Mouse (Mus musculus) forebrain, postnatal 0 days (tissue): ENCODE measurements at regions not wholly inside any gene's neighbourhood (a gene's known extent, or its start where the extent isn't known, plus 50 kb on each side); places are given as distances from the start of the nearest gene placed in this dataset.
"Not testable (repeated sequence)": the region's sequence is repeated elsewhere in the genome, so short reads cannot be mapped to it uniquely, and the experiment has no call there.

ENCODE experiments used
- ATAC-seq: fragments of 200-750 bp; cut with Nextera tagmentation; 2 replicates; pipeline ENCODE4 v1.8.0; 2017; ENCODE audit warnings: mild to moderate bottlenecking, moderate library complexity
- DNase-seq: peaks from one replicate; pipeline ENCODE4 v3.0.0-alpha.2; 2015
- H3K27ac ChIP-seq: fragments of 300-500 bp; sonication (generic); 2 replicates; pipeline ENCODE4 v1.5.1; 2014; ENCODE audit warnings: low read depth, mild to moderate bottlenecking, antibody characterized with exemption, low read length, moderate library complexity, mixed read lengths
- H3K27me3 ChIP-seq: fragments of 300-500 bp; sonication (generic); 2 replicates; pipeline ENCODE4 v1.6.1; 2014; ENCODE audit warnings: mild to moderate bottlenecking, low read length, mixed read lengths; ENCODE audit not compliant: insufficient read depth
- H3K36me3 ChIP-seq: fragments of 300-500 bp; sonication (generic); 2 replicates; pipeline ENCODE4 v1.6.1; 2014; ENCODE audit warnings: mild to moderate bottlenecking, moderate library complexity; ENCODE audit not compliant: insufficient read depth
- H3K4me1 ChIP-seq: fragments of 300-500 bp; sonication (generic); 2 replicates; pipeline ENCODE4 v1.6.1; 2014; ENCODE audit warnings: antibody characterized with exemption; ENCODE audit not compliant: insufficient read depth
- H3K4me2 ChIP-seq: fragments of 300-500 bp; sonication (generic); 2 replicates; pipeline ENCODE4 v1.6.1; 2014; ENCODE audit warnings: low read depth, mild to moderate bottlenecking, moderate library complexity
- H3K4me3 ChIP-seq: fragments of 300-500 bp; sonication (generic); 2 replicates; pipeline ENCODE4 v1.5.1; 2014; ENCODE audit warnings: low read depth, low read length, mixed read lengths
- H3K9ac ChIP-seq: fragments of 300-500 bp; sonication (generic); 2 replicates; pipeline ENCODE4 v1.6.1; 2014; ENCODE audit warnings: mild to moderate bottlenecking
- H3K9me3 ChIP-seq: fragments of 300-500 bp; sonication (generic); 2 replicates; pipeline ENCODE4 v1.6.1; 2016; ENCODE audit warnings: low read length
- CTCF ChIP-seq: sonication (generic); IDR thresholded peaks from 2 replicates; pipeline ENCODE4 v1.5.1; 2016; ENCODE audit warnings: antibody characterized with exemption, control low read depth, low read depth
- WGBS: fragments of 180-500 bp; shearing (Covaris S2); extraction: QIAGEN DNeasy Blood & Tissue Kit; methylation state at CpG from one replicate; pipeline ENCODE4 v1.1.7; 2014; 5-methylcytosine and 5-hydroxymethylcytosine counted together

- not testable (repeated sequence) for DNase-seq, H3K9me3 ChIP-seq
These were observed 546.5 kb upstream of the Olfr1507 start for GRCm38 (mm10) chr14:53042016-53042415.

GRCm38 (mm10) chr14:53039475-53039874 lies 543.9 kb upstream of the Olfr1507 start:
- not testable (repeated sequence) for ATAC-seq, H3K27ac ChIP-seq, H3K4me1 ChIP-seq, DNase-seq, H3K36me3 ChIP-seq, H3K27me3 ChIP-seq, H3K9me3 ChIP-seq, H3K4me2 ChIP-seq, H3K9ac ChIP-seq, H3K4me3 ChIP-seq
- WGBS: 79% methylated on average over 4 of the region's 4 CpGs

More at GRCm38 (mm10) chr14:53042016-53042415, 546.5 kb upstream of the Olfr1507 start:
- H3K36me3 ChIP-seq, H3K4me1 ChIP-seq, H3K27me3 ChIP-seq, H3K4me3 ChIP-seq, H3K27ac ChIP-seq, H3K4me2 ChIP-seq, H3K9ac ChIP-seq: not testable (repeated sequence)
- ATAC-seq: peak; percentile 38; the same call in 1 of the 2 replicates
- TF ChIP-seq CTCF: peak; percentile 54
- WGBS: 17% methylated on average over 3 of the region's 3 CpGs

- not testable (repeated sequence) for H3K27me3 ChIP-seq, H3K9ac ChIP-seq
These were observed 539.4 kb upstream of the Olfr1507 start for GRCm38 (mm10) chr14:53034940-53035339.

GRCm38 (mm10) chr14:53033221-53033620 lies 537.7 kb upstream of the Olfr1507 start:
- not testable (repeated sequence) for H3K9ac ChIP-seq, H3K36me3 ChIP-seq, DNase-seq, H3K27me3 ChIP-seq, H3K4me3 ChIP-seq, H3K27ac ChIP-seq, H3K4me1 ChIP-seq, H3K9me3 ChIP-seq, ATAC-seq, H3K4me2 ChIP-seq
- WGBS: no CpG with 5 or more reads among the region's 6 CpGs

More at GRCm38 (mm10) chr14:53034940-53035339, 539.4 kb upstream of the Olfr1507 start:
- not testable (repeated sequence) for H3K36me3 ChIP-seq, H3K9me3 ChIP-seq, ATAC-seq, DNase-seq, H3K27ac ChIP-seq, H3K4me1 ChIP-seq, H3K4me3 ChIP-seq, H3K4me2 ChIP-seq
- no CpG with 5 or more reads among the region's 4 CpGs for WGBS

GRCm38 (mm10) chr14:53032498-53032897 lies 536.9 kb upstream of the Olfr1507 start:
- WGBS: no CpG with 5 or more reads among the region's 1 CpGs
- H3K4me3 ChIP-seq, H3K27ac ChIP-seq, H3K9ac ChIP-seq, DNase-seq, H3K27me3 ChIP-seq, H3K9me3 ChIP-seq, ATAC-seq, H3K36me3 ChIP-seq, H3K4me2 ChIP-seq, H3K4me1 ChIP-seq: not testable (repeated sequence)

DNA sequence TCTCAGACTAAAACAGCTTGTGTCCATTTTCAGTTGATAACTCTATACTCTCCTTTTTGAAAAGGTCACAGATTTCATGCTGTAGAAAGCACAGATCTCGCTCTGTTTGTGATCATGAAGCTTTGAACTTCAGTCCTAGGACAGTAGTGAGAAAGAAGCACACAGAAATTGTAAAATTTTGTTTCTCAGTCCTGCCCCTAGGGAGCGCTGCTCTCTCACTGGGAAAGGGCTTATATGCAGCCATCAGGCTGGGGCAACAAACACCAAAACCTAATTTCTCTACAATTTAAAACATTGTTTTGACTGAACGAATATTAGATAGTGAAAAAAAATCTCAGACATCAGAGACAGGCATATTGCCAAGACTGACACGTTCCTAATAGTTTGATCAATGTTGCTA lies 534.7 kb upstream of the Olfr1507 start:
- H3K9ac ChIP-seq, H3K27me3 ChIP-seq, H3K4me3 ChIP-seq, H3K4me2 ChIP-seq, H3K9me3 ChIP-seq, H3K4me1 ChIP-seq, H3K36me3 ChIP-seq, H3K27ac ChIP-seq, ATAC-seq, DNase-seq: not testable (repeated sequence)
- no CpG with 5 or more reads among the region's 4 CpGs for WGBS

- not testable (repeated sequence) for H3K9me3 ChIP-seq, H3K4me3 ChIP-seq, H3K27me3 ChIP-seq, H3K9ac ChIP-seq, ATAC-seq, H3K27ac ChIP-seq, DNase-seq, H3K4me1 ChIP-seq, H3K4me2 ChIP-seq, H3K36me3 ChIP-seq
- no CpG with 5 or more reads among the region's 1 CpGs for WGBS
These were observed 531.4 kb upstream of the Olfr1507 start for GRCm38 (mm10) chr14:53026958-53027357.

DNA sequence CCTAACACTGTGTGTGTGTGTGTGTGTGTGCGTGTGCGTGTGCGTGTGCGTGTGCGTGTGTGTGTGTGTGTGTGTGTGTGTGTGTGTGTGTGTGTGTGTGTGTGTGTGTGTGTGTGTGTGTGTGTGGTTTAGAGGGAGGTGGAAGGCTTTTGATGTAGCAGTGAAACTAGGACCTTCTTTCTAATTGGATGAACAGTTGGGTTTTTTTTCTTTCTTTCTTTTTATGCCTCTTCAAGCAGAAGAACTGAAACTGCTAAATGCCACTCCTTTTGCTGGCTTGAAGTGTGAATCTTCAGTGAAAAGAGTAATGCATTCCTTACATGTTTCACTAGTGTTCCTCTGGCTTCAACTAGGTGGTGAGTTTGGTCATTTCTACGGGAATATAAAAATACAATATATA lies 524.6 kb upstream of the Olfr1507 start:
- DNase-seq, H3K4me3 ChIP-seq, H3K27me3 ChIP-seq, H3K27ac ChIP-seq, H3K36me3 ChIP-seq, H3K9ac ChIP-seq, H3K4me1 ChIP-seq, H3K9me3 ChIP-seq, ATAC-seq, H3K4me2 ChIP-seq: not testable (repeated sequence)
- no CpG with 5 or more reads among the region's 6 CpGs for WGBS

GRCm38 (mm10) chr14:53007741-53008140 lies 512.2 kb upstream of the Olfr1507 start:
- H3K27ac ChIP-seq, ATAC-seq, H3K36me3 ChIP-seq, H3K27me3 ChIP-seq, H3K9ac ChIP-seq, DNase-seq, H3K4me1 ChIP-seq, H3K4me2 ChIP-seq, H3K9me3 ChIP-seq, H3K4me3 ChIP-seq: not testable (repeated sequence)
- no CpG with 5 or more reads among the region's 5 CpGs for WGBS

- H3K27ac ChIP-seq, H3K9ac ChIP-seq, H3K9me3 ChIP-seq, H3K4me2 ChIP-seq, H3K4me3 ChIP-seq, ATAC-seq, H3K27me3 ChIP-seq, H3K4me1 ChIP-seq, DNase-seq, H3K36me3 ChIP-seq: not testable (repeated sequence)
- WGBS: no CpG with 5 or more reads among the region's 4 CpGs
These were observed 511.8 kb upstream of the Olfr1507 start for GRCm38 (mm10) chr14:53007323-53007722.

- not testable (repeated sequence) for H3K9me3 ChIP-seq, H3K27ac ChIP-seq, ATAC-seq, H3K4me3 ChIP-seq, H3K9ac ChIP-seq, DNase-seq, H3K36me3 ChIP-seq, H3K27me3 ChIP-seq, H3K4me2 ChIP-seq, H3K4me1 ChIP-seq
- 83% methylated on average over 1 of the region's 1 CpGs for WGBS
These were observed 505.7 kb upstream of the Olfr1507 start for GRCm38 (mm10) chr14:53001289-53001688.
